Mouse (Mus musculus) heart, embryonic 15.5 days (tissue): ENCODE data around the gene Gzmm. TPM values are rescaled to one million over a fixed set of nuclear protein-coding genes. Genes with fewer than 3 reads are reported as not detected.

Experiments used
- ATAC-seq: fragments of 200-750 bp; cut with Nextera tagmentation; replicated peaks from 2 replicates; pipeline ENCODE4 v1.8.0; 2017; ENCODE audit warnings: low read depth, moderate TSS enrichment; ENCODE audit not compliant: insufficient number of reproducible peaks, insufficient read depth, low FRiP score
- H3K27ac ChIP-seq: fragments of 300-500 bp; sonication (generic); 2 replicates; pipeline ENCODE4 v1.5.1; 2015; ENCODE audit warnings: mild to moderate bottlenecking, inconsistent platforms
- H3K27me3 ChIP-seq: fragments of 300-500 bp; sonication (generic); 2 replicates; pipeline ENCODE4 v1.6.1; 2015; ENCODE audit warnings: inconsistent platforms
- H3K36me3 ChIP-seq: fragments of 300-500 bp; sonication (generic); 2 replicates; pipeline ENCODE4 v1.6.1; 2015; ENCODE audit warnings: mild to moderate bottlenecking, inconsistent platforms
- H3K4me1 ChIP-seq: fragments of 300-500 bp; sonication (generic); replicated peaks from 2 replicates; pipeline ENCODE4 v1.6.1; 2015; ENCODE audit warnings: inconsistent platforms
- H3K4me2 ChIP-seq: fragments of 300-500 bp; sonication (generic); 2 replicates; pipeline ENCODE4 v1.6.1; 2015; ENCODE audit warnings: inconsistent platforms, mild to moderate bottlenecking, moderate library complexity
- H3K4me3 ChIP-seq: fragments of 300-500 bp; sonication (generic); 2 replicates; pipeline ENCODE4 v1.5.1; 2015; ENCODE audit warnings: mild to moderate bottlenecking, inconsistent platforms
- H3K9ac ChIP-seq: fragments of 300-500 bp; sonication (generic); 2 replicates; pipeline ENCODE4 v1.6.1; 2015; ENCODE audit warnings: mild to moderate bottlenecking, inconsistent platforms
- H3K9me3 ChIP-seq: fragments of 300-500 bp; sonication (generic); replicated peaks from 2 replicates; pipeline ENCODE4 v1.6.1; 2016; ENCODE audit warnings: inconsistent platforms
- WGBS: fragments of 180-500 bp; shearing (Covaris S2); methylation state at CpG from one replicate; pipeline ENCODE4 v1.1.7; 2015; ENCODE audit warnings: mixed read lengths; 5-methylcytosine and 5-hydroxymethylcytosine counted together
- polyA plus RNA-seq: library from polyadenylated mRNA; unstranded; fragments of >200 nt; fragmentation: Nextera tagmentation; extraction: Ambion mirVana; gene quantifications from 2 replicates; pipeline ENCODE4 v1.2.1, GENCODE M21; 2015

Gzmm gene
- polyA plus RNA-seq, 1 experiment from 2014 or later, result 1.1 TPM

GRCm38 (mm10) chr10:79681591-79682245 lies 7.1 kb upstream of the Gzmm start, which contains the start of gene Cdc34:
Gene Cdc34, plus strand, starts transcription at chr10:79682195.
- peak within 1 kb of the TSS; percentile 89 for H3K27ac ChIP-seq
- peak within 1 kb of the TSS; percentile 84 for H3K4me2 ChIP-seq
- H3K36me3 ChIP-seq, result peaks cover 22% of the 10 kb centered on the region
- no peaks in the 10 kb centered on the region for H3K9me3 ChIP-seq
- under 1% methylated on average over 83 of the region's 84 CpGs for WGBS
- peak; percentile 92 for ATAC-seq
- H3K4me3 ChIP-seq, result peak within 1 kb of the TSS; percentile 87
- H3K27me3 ChIP-seq, result no peaks in the 10 kb centered on the region
- peak within 1 kb of the TSS; percentile 87 for H3K9ac ChIP-seq
- H3K4me1 ChIP-seq, result peaks cover 40% of the 10 kb centered on the region

DNA sequence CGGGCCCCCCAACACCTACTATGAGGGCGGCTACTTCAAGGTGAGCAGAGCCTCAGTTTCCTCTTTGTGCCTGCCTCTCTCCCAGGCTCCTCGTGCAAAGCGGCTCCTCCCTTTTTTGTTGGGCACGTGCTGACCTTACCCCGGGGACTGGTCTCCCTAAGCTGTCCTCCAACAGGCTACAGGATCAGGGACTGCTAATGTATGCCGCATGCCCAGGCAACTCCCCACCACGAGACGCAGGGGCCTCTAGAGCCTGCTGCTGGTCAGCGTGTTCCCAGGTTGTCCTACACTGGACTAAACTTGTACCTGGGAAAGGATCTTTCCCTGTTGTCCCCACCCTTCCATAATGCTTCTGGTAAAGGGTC lies 6.3 kb upstream of the Gzmm start:
- H3K4me3 ChIP-seq, result peak overlapping the region; percentile 87
- peak overlapping the region; percentile 89 for H3K27ac ChIP-seq
- under 1% methylated on average over 10 of the region's 10 CpGs for WGBS
- H3K4me2 ChIP-seq, result peak overlapping the region; percentile 84
- no peaks in the 10 kb centered on the region for H3K9me3 ChIP-seq
- H3K9ac ChIP-seq, result peak overlapping the region; percentile 87
- H3K27me3 ChIP-seq, result no peaks in the 10 kb centered on the region
- peaks cover 44% of the 10 kb centered on the region for H3K4me1 ChIP-seq
- ATAC-seq, result no peak
- H3K36me3 ChIP-seq, result peaks cover 29% of the 10 kb centered on the region

DNA sequence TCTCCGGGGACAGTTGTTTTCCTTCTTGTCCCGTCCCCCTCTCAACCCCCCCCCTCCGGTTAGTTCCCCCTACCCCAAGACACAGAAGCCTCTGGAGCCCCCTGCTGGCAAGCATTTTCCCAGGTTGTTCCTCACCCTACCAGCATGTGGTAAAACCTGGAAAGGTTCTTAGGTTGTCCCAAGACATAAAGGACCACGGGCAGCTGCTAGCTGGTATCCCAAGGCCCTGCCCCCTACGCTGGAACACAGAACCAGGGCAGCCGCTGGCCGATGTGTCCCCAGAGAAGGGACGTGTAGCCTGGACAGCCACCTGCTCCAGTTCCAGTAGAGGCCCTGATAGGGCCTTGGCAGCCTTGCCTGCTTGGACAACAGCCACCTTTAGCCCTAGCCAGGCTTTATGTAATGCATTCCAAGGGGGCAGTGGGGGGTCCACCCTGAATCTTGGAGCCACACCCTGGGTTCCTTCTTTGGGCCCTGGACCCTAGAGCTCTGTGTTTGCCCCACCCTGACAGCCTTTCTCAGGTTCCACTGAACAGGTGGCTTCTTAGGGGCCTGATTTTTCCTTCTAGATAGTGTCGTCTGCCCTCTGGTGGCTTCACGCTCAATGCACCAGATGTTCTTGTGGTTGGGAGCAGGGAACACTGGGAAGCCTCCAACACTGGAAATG lies 5.8 kb upstream of the Gzmm start:
- Histone ChIP-seq H3K9ac (peak overlapping the region; percentile 87), H3K9me3 (no peaks in the 10 kb centered on the region), H3K4me1 (peaks cover 44% of the 10 kb centered on the region), H3K27me3 (no peaks in the 10 kb centered on the region), H3K27ac (peak overlapping the region; percentile 89), H3K4me2 (peak overlapping the region; percentile 84), H3K4me3 (peak overlapping the region; percentile 87), H3K36me3 (peaks cover 34% of the 10 kb centered on the region)
- WGBS, result 3% methylated on average over 10 of the region's 10 CpGs
- ATAC-seq, result no peak

GRCm38 (mm10) chr10:79683726-79684640 lies 4.8 kb upstream of the Gzmm start:
- Histone ChIP-seq H3K4me3 (peak overlapping the region; percentile 87), H3K4me1 (peaks cover 44% of the 10 kb centered on the region), H3K27ac (peak overlapping the region; percentile 89), H3K4me2 (peak overlapping the region; percentile 84), H3K9me3 (no peaks in the 10 kb centered on the region), H3K27me3 (no peaks in the 10 kb centered on the region), H3K9ac (peak overlapping the region; percentile 87), H3K36me3 (peaks cover 44% of the 10 kb centered on the region)
- ATAC-seq, result no peak
- 71% methylated on average over 6 of the region's 6 CpGs for WGBS

DNA sequence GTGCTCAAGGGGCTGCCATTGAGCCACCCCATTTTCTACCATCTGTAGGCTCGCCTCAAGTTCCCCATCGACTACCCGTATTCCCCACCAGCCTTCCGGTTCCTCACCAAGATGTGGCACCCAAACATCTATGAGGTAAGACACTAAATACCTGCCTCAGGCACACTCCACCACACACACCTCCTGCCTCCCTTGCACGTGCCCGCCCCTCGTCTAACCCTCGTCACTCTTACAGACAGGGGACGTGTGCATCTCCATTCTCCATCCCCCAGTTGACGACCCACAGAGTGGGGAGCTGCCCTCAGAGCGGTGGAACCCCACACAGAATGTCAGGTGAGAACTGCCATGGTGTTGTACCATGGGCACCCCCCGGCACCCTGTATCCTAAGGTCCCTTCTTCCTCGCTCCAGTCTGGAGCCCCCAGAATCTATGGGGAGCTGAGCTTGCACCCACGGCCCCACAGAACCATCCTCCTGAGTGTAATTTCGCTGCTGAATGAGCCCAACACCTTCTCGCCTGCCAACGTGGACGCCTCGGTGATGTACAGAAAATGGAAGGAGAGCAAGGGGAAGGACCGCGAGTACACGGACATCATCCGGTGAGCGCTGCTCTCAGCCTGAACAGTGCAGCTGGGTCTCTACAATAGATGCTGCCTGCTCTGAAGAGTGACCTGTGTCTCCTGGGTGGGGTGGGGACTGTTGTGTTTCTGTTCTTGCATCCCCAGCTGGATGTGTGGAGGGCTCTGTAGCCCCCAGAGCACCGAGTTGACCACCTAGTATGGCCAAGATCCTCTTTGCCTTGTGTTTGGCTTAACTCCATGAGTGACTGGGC lies 3.8 kb upstream of the Gzmm start:
- Histone ChIP-seq H3K4me3 (no peak overlapping the region), H3K9ac (peak overlapping the region; percentile 87; the same call in 1 of the 2 replicates), H3K27ac (peak overlapping the region; percentile 23; the same call in 1 of the 2 replicates), H3K4me2 (0 out of 2 replicates have a peak overlapping the region, but pooled peaks have one; percentile 84), H3K27me3 (no peaks in the 10 kb centered on the region), H3K4me1 (peaks cover 44% of the 10 kb centered on the region), H3K9me3 (no peaks in the 10 kb centered on the region), H3K36me3 (peaks cover 47% of the 10 kb centered on the region)
- WGBS, result 91% methylated on average over 25 of the region's 25 CpGs
- ATAC-seq, result no peak

DNA sequence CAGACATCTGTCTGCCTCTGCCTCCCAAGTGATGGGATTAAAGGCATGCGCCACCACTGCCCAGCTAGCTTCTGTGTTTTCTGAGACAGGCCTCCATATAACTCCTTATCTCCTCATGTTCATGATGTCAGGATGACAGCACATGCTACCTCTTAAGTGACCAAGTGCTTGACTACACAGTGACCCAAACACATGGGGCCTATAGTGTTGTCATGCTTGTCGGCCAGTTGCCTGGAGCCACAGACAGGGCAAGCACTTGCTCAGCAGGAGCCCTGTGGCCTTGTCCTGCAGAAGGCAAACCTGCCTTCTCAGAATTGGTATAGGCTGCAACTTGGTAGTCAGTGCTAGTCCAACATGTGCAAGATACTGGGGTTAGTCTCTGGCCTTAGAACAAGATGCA lies 2.6 kb upstream of the Gzmm start:
- peak overlapping the region; percentile 69 for H3K27ac ChIP-seq
- ATAC-seq, result no peak
- H3K4me1 ChIP-seq, result peaks cover 39% of the 10 kb centered on the region
- WGBS, result 65% methylated on average over 2 of the region's 2 CpGs
- 0 out of 2 replicates have a peak overlapping the region, but pooled peaks have one; percentile 1 for H3K4me2 ChIP-seq
- no peak overlapping the region for H3K9ac ChIP-seq
- no peaks in the 10 kb centered on the region for H3K9me3 ChIP-seq
- H3K4me3 ChIP-seq, result no peak overlapping the region
- peaks cover 47% of the 10 kb centered on the region for H3K36me3 ChIP-seq
- no peaks in the 10 kb centered on the region for H3K27me3 ChIP-seq

- no peak overlapping the region for H3K4me3 ChIP-seq
- peak overlapping the region; percentile 69 for H3K27ac ChIP-seq
- 0 out of 2 replicates have a peak overlapping the region, but pooled peaks have one; percentile 1 for H3K4me2 ChIP-seq
- WGBS, result 61% methylated on average over 1 of the region's 1 CpGs
- ATAC-seq, result peak; percentile 7; the same call in 1 of the 2 replicates
- no peak overlapping the region for H3K9ac ChIP-seq
- peaks cover 39% of the 10 kb centered on the region for H3K4me1 ChIP-seq
- no peaks in the 10 kb centered on the region for H3K27me3 ChIP-seq
- H3K9me3 ChIP-seq, result no peaks in the 10 kb centered on the region
- H3K36me3 ChIP-seq, result peaks cover 47% of the 10 kb centered on the region
Observed at GRCm38 (mm10) chr10:79686691-79687090, 2.1 kb upstream of the Gzmm start.

GRCm38 (mm10) chr10:79687513-79687912 lies 1.3 kb upstream of the Gzmm start:
- Histone ChIP-seq H3K27ac (peak overlapping the region; percentile 69; the same call in 1 of the 2 replicates), H3K4me3 (no peak overlapping the region), H3K4me1 (peaks cover 39% of the 10 kb centered on the region), H3K4me2 (no peak overlapping the region), H3K27me3 (no peaks in the 10 kb centered on the region), H3K9me3 (no peaks in the 10 kb centered on the region), H3K9ac (no peak overlapping the region), H3K36me3 (peaks cover 47% of the 10 kb centered on the region)
- WGBS, result 97% methylated on average over 6 of the region's 6 CpGs
- ATAC-seq, result no peak

- WGBS, result 81% methylated on average over 3 of the region's 3 CpGs
- H3K27me3 ChIP-seq, result no peaks in the 10 kb centered on the region
- peaks cover 31% of the 10 kb centered on the region for H3K4me1 ChIP-seq
- H3K9ac ChIP-seq, result no peak overlapping the region
- H3K9me3 ChIP-seq, result no peaks in the 10 kb centered on the region
- no peak overlapping the region for H3K4me2 ChIP-seq
- H3K27ac ChIP-seq, result no peak overlapping the region
- no peak overlapping the region for H3K4me3 ChIP-seq
- H3K36me3 ChIP-seq, result peaks cover 47% of the 10 kb centered on the region
- ATAC-seq, result no peak
Observed at GRCm38 (mm10) chr10:79689178-79689577, 358 bp downstream of the Gzmm start.

DNA sequence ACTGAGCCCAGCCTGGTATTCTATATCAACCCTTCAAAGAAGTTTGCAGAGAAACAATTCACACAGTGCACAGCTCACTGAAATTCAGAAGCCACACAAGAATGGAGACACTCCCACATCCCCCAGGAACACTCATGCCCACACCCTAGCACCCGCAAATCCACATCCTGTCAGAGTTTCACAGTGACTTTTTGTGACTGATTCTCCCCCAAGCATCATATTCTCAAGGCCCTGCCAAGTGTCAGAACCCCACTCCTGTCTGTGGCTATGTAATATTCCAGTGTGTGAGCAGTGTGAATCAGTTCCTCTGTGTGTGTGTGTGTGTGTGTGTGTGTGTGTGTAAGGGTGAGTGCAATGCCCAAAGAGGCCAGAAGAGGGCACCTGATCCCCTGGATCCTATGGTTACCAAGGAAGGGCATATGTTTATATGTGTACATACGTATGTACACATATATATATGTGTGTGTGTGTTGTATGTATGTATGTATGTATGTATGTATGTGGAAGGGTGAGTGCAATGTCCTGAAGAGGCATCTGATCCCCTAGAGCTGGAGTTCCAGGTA lies 3.2 kb downstream of the Gzmm start:
- H3K9me3 ChIP-seq, result no peaks in the 10 kb centered on the region
- peaks cover 34% of the 10 kb centered on the region for H3K4me1 ChIP-seq
- no peaks in the 10 kb centered on the region for H3K27me3 ChIP-seq
- H3K36me3 ChIP-seq, result peaks cover 23% of the 10 kb centered on the region
- no peak overlapping the region for H3K4me3 ChIP-seq
- no peak overlapping the region for H3K4me2 ChIP-seq
- ATAC-seq, result no peak
- H3K9ac ChIP-seq, result no peak overlapping the region
- H3K27ac ChIP-seq, result no peak overlapping the region
- 93% methylated on average over 2 of the region's 2 CpGs for WGBS
